Mouse (Mus musculus) testis, adult 2 months (tissue): ENCODE results near the gene Smim5.

Experiments used
- CTCF ChIP-seq: fragments of 200-500 bp; IDR thresholded peaks from 2 replicates; pipeline ENCODE4 v1.5.1; 2012; ENCODE audit warnings: low read depth, mild to moderate bottlenecking, inconsistent platforms, low read length, moderate library complexity; ENCODE audit not compliant: control insufficient read depth, insufficient read depth, insufficient replicate concordance
- POLR2A ChIP-seq: fragments of 200-500 bp; IDR thresholded peaks from 2 replicates; pipeline ENCODE4 v1.6.1; 2012; ENCODE audit warnings: low read depth, mild to moderate bottlenecking, inconsistent platforms, low read length, moderate library complexity; ENCODE audit not compliant: control insufficient read depth

DNA sequence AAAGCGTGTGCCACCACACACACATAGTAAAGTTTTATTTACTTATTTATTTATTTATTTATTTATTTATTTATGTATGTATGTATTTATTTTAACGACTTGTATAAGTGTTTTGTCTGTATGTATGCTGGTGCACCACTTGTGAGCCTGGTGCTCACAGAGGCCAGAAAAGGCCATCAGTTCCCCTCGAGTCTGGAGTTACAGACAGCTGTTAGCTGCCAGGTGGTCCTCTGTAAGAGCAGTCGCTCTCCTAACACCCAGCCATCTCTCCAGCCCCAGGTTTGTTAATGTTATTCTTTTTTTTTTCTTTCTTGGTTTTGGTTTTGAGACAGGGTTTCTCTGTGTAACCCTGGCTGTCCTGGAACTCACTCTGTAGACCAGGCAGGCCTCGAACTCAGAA is 18.9 kb downstream of the Smim5 start:
- TF ChIP-seq CTCF: no peak
- no peak for TF ChIP-seq POLR2A
